Mouse (Mus musculus): ENCODE data around the gene Gm11985.

DNA sequence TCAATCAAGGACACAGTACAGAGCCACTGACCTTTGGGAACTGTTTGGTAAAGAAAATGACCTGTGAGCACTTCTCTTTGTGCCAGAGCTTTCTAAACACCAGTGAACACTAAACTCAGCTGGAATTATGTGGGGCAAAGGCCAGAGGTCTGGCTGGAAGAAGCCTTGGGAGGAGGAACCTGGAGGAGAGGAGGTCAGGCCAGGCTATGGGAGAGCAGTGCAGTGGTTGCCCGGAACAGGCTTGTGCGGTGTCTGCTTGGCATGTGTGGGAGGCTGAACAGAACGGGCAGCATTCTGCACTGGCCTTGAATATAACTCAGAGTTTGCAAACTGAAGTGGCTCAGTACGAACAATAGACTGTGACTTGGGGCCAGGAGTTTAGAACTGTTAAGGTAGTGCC, 41.6 kb upstream of the Gm11985 start:
- no peak for TF ChIP-seq POLR2A (IDR thresholded peaks at IDR 0.05; ENCODE audit: insufficient read depth, low read depth, low read length)
- no peak for TF ChIP-seq CTCF (IDR thresholded peaks at IDR 0.05; ENCODE audit: insufficient read depth, low read depth, low read length)

All from olfactory bulb, adult 2 months (tissue).